Mouse (Mus musculus) heart, embryonic 11.5 days (tissue): Measurements from ENCODE around the gene Uba1. TPM values are rescaled to one million over a fixed set of nuclear protein-coding genes. Genes with fewer than 3 reads are reported as not detected.

ENCODE experiments used
- polyA plus RNA-seq: library from polyadenylated mRNA; unstranded; fragments of >200 nt; fragmentation: Nextera tagmentation; extraction: Ambion mirVana; gene quantifications from 2 replicates; pipeline ENCODE4 v1.2.1, GENCODE M21; 2014

Gene Uba1
- polyA plus RNA-seq, 1 experiment from 2014 or later = 165 TPM

Other genes with a start within 250 kb of the Uba1 start
- 7.2 and 7.6 TPM in 2 replicates for gene Jade3, start 232.6 kb upstream of the Uba1 start, polyA plus RNA-seq
- gene Rgn, start 108.5 kb upstream of the Uba1 start, polyA plus RNA-seq = 0.86 and 0.89 TPM in 2 replicates
- gene Rbm10, start 40.8 kb upstream of the Uba1 start, polyA plus RNA-seq = 36.6 and 39.2 TPM in 2 replicates
- gene Ndufb11, start 40.7 kb upstream of the Uba1 start, polyA plus RNA-seq = 307 and 308 TPM in 2 replicates
- 77.1 and 89.3 TPM in 2 replicates for gene Cdk16, start 29.6 kb downstream of the Uba1 start, polyA plus RNA-seq
- gene Usp11, start 45.6 kb downstream of the Uba1 start, polyA plus RNA-seq = 40.7 and 53.7 TPM in 2 replicates
- 94.5 and 103 TPM in 2 replicates for gene Araf, start 139.5 kb downstream of the Uba1 start, polyA plus RNA-seq
- gene Timp1, start 211.8 kb downstream of the Uba1 start, polyA plus RNA-seq = 33.6 and 34.7 TPM in 2 replicates